Mouse (Mus musculus) stomach, postnatal 0 days (tissue): ENCODE measurements around the gene Plcl1. TPM values are rescaled to one million over a fixed set of nuclear protein-coding genes. Genes with fewer than 3 reads are reported as not detected.

Source experiments
- ATAC-seq: fragments of 200-750 bp; cut with Nextera tagmentation; 2 replicates; pipeline ENCODE4 v1.8.0; 2017; ENCODE audit not compliant: low FRiP score, low TSS enrichment
- DNase-seq: peaks from one replicate; pipeline ENCODE4 v3.0.0-alpha.2; 2016; ENCODE audit warnings: low spot score
- H3K27ac ChIP-seq: fragments of 300-500 bp; sonication (generic); replicated peaks from 2 replicates; pipeline ENCODE4 v1.5.1; 2014; ENCODE audit warnings: mild to moderate bottlenecking, control low read depth
- H3K27me3 ChIP-seq: fragments of 300-500 bp; sonication (generic); 2 replicates; pipeline ENCODE4 v1.6.1; 2014; ENCODE audit warnings: low read length; ENCODE audit not compliant: control insufficient read depth, insufficient read depth
- H3K36me3 ChIP-seq: fragments of 300-500 bp; sonication (generic); 2 replicates; pipeline ENCODE4 v1.6.1; 2014; ENCODE audit warnings: low read length, mixed read lengths; ENCODE audit not compliant: control insufficient read depth, insufficient read depth
- H3K4me1 ChIP-seq: fragments of 300-500 bp; sonication (generic); replicated peaks from 2 replicates; pipeline ENCODE4 v1.6.1; 2014; ENCODE audit warnings: antibody characterized with exemption; ENCODE audit not compliant: control insufficient read depth, insufficient read depth
- H3K4me2 ChIP-seq: fragments of 300-500 bp; sonication (generic); replicated peaks from 2 replicates; pipeline ENCODE4 v1.6.1; 2014; ENCODE audit warnings: low read depth, mild to moderate bottlenecking, control low read depth, moderate library complexity
- H3K4me3 ChIP-seq: fragments of 300-500 bp; sonication (generic); 2 replicates; pipeline ENCODE4 v1.5.1; 2014; ENCODE audit warnings: low read depth, low read length, control low read depth
- H3K9ac ChIP-seq: fragments of 300-500 bp; sonication (generic); 2 replicates; pipeline ENCODE4 v1.6.1; 2014; ENCODE audit warnings: mild to moderate bottlenecking, low read length, control low read depth, mixed read lengths
- H3K9me3 ChIP-seq: fragments of 300-500 bp; sonication (generic); 2 replicates; pipeline ENCODE4 v1.6.1; 2016; ENCODE audit warnings: low read length; ENCODE audit not compliant: control insufficient read depth
- CTCF ChIP-seq: IDR thresholded peaks from 2 replicates; pipeline ENCODE4 v1.5.1; 2016; ENCODE audit warnings: antibody characterized with exemption, low read depth, mild to moderate bottlenecking, moderate library complexity
- EP300 ChIP-seq: optimal IDR thresholded peaks from 2 replicates; pipeline ENCODE3; 2016; ENCODE audit warnings: antibody characterized with exemption
- WGBS: fragments of 180-500 bp; shearing (Covaris S2); extraction: QIAGEN DNeasy Blood & Tissue Kit; methylation state at CpG from one replicate; pipeline ENCODE4 v1.1.7; 2014; 5-methylcytosine and 5-hydroxymethylcytosine counted together
- polyA plus RNA-seq: library from polyadenylated mRNA; unstranded; fragments of >200 nt; fragmentation: Nextera tagmentation; extraction: Ambion mirVana; gene quantifications from 2 replicates; pipeline ENCODE4 v1.2.1, GENCODE M21; 2015

Plcl1 gene
- polyA plus RNA-seq, 1 experiment from 2014 or later, result 1.7 TPM

- 69% methylated on average over 2 of the region's 2 CpGs for WGBS
- no peaks in the 10 kb centered on the region for H3K27me3 ChIP-seq
- H3K9me3 ChIP-seq, result no peaks in the 10 kb centered on the region
- H3K4me2 ChIP-seq, result no peak overlapping the region
- TF ChIP-seq EP300 (no peak), CTCF (no peak)
- no peak for DNase-seq
- no peak overlapping the region for H3K9ac ChIP-seq
- no peaks in the 10 kb centered on the region for H3K36me3 ChIP-seq
- H3K4me3 ChIP-seq, result no peak overlapping the region
- no peak overlapping the region for H3K27ac ChIP-seq
- no peaks in the 10 kb centered on the region for H3K4me1 ChIP-seq
- no peak for ATAC-seq
Measured at GRCm38 (mm10) chr1:55661381-55661780, 255.7 kb downstream of the Plcl1 start.

GRCm38 (mm10) chr1:55665137-55665827, 259.6 kb downstream of the Plcl1 start:
- DNase-seq, result no peak
- 0 out of 2 replicates have a peak, but pooled peaks cover 3% of the 10 kb centered on the region for H3K4me1 ChIP-seq
- 54% methylated on average over 10 of the region's 10 CpGs for WGBS

GRCm38 (mm10) chr1:55665828-55666673, 260.3 kb downstream of the Plcl1 start:
- Histone ChIP-seq H3K4me2 (0 out of 2 replicates have a peak overlapping the region, but pooled peaks have one; percentile 2), H3K4me3 (no peak overlapping the region), H3K4me1 (0 out of 2 replicates have a peak, but pooled peaks cover 3% of the 10 kb centered on the region), H3K27me3 (no peaks in the 10 kb centered on the region), H3K27ac (no peak overlapping the region), H3K36me3 (no peaks in the 10 kb centered on the region), H3K9ac (no peak overlapping the region), H3K9me3 (no peaks in the 10 kb centered on the region)
- WGBS, result 38% methylated on average over 11 of the region's 11 CpGs
- TF ChIP-seq CTCF (no peak), EP300 (no peak)
- no peak for ATAC-seq
- DNase-seq, result no peak

More at GRCm38 (mm10) chr1:55665137-55665827, 259.6 kb downstream of the Plcl1 start:
- Histone ChIP-seq H3K4me3 (no peak overlapping the region), H3K27me3 (no peaks in the 10 kb centered on the region), H3K36me3 (no peaks in the 10 kb centered on the region), H3K9me3 (no peaks in the 10 kb centered on the region), H3K9ac (no peak overlapping the region), H3K4me2 (no peak overlapping the region), H3K27ac (no peak overlapping the region)
- TF ChIP-seq CTCF, result no peak
- no peak for TF ChIP-seq EP300
- no peak for ATAC-seq

- Histone ChIP-seq H3K4me1 (0 out of 2 replicates have a peak, but pooled peaks cover 3% of the 10 kb centered on the region), H3K27me3 (no peaks in the 10 kb centered on the region), H3K27ac (no peak overlapping the region), H3K36me3 (no peaks in the 10 kb centered on the region), H3K9ac (no peak overlapping the region), H3K4me2 (no peak overlapping the region), H3K4me3 (no peak overlapping the region), H3K9me3 (no peaks in the 10 kb centered on the region)
- DNase-seq (no peak), ATAC-seq (no peak)
- no peak for TF ChIP-seq CTCF
- no peak for TF ChIP-seq EP300
- 69% methylated on average over 5 of the region's 5 CpGs for WGBS
Measured at GRCm38 (mm10) chr1:55666798-55667197, 261.1 kb downstream of the Plcl1 start.

- no peak for DNase-seq
- Histone ChIP-seq H3K4me3 (no peak overlapping the region), H3K9me3 (no peaks in the 10 kb centered on the region)
Measured at GRCm38 (mm10) chr1:55668622-55669237, 263.0 kb downstream of the Plcl1 start.

More at GRCm38 (mm10) chr1:55668622-55669237, 263.0 kb downstream of the Plcl1 start:
- Histone ChIP-seq H3K36me3 (no peaks in the 10 kb centered on the region), H3K27ac (no peak overlapping the region), H3K9ac (no peak overlapping the region), H3K4me2 (no peak overlapping the region), H3K4me1 (0 out of 2 replicates have a peak, but pooled peaks cover 3% of the 10 kb centered on the region), H3K27me3 (no peaks in the 10 kb centered on the region)
- no peak for ATAC-seq
- 55% methylated on average over 4 of the region's 4 CpGs for WGBS
- TF ChIP-seq CTCF (no peak), EP300 (no peak)
